Mouse (Mus musculus) limb, embryonic 15.5 days (tissue): Measurements from ENCODE around the gene Pnpo. TPM values are rescaled to one million over a fixed set of nuclear protein-coding genes. Genes with fewer than 3 reads are reported as not detected.

Source experiments
- ATAC-seq: fragments of 200-750 bp; cut with Nextera tagmentation; 2 replicates; pipeline ENCODE4 v1.8.0; 2017; ENCODE audit warnings: low read depth, moderate TSS enrichment; ENCODE audit not compliant: insufficient number of reproducible peaks, low FRiP score, low TSS enrichment
- H3K27ac ChIP-seq: fragments of 300-500 bp; sonication (generic); 2 replicates; pipeline ENCODE4 v1.5.1; 2015; ENCODE audit warnings: moderate library complexity, mild to moderate bottlenecking, inconsistent platforms
- H3K27me3 ChIP-seq: fragments of 300-500 bp; sonication (generic); 2 replicates; pipeline ENCODE4 v1.6.1; 2015; ENCODE audit warnings: inconsistent platforms
- H3K36me3 ChIP-seq: fragments of 300-500 bp; sonication (generic); 2 replicates; pipeline ENCODE4 v1.6.1; 2015; ENCODE audit warnings: inconsistent platforms
- H3K4me1 ChIP-seq: fragments of 300-500 bp; sonication (generic); 2 replicates; pipeline ENCODE4 v1.6.1; 2015; ENCODE audit warnings: inconsistent platforms
- H3K4me2 ChIP-seq: fragments of 300-500 bp; sonication (generic); 2 replicates; pipeline ENCODE4 v1.6.1; 2015; ENCODE audit warnings: mild to moderate bottlenecking, inconsistent platforms
- H3K4me3 ChIP-seq: fragments of 300-500 bp; sonication (generic); 2 replicates; pipeline ENCODE4 v1.5.1; 2015; ENCODE audit warnings: mild to moderate bottlenecking, inconsistent platforms
- H3K9ac ChIP-seq: fragments of 300-500 bp; sonication (generic); 2 replicates; pipeline ENCODE4 v1.6.1; 2015; ENCODE audit warnings: inconsistent platforms
- H3K9me3 ChIP-seq: fragments of 300-500 bp; sonication (generic); 2 replicates; pipeline ENCODE4 v1.6.1; 2016; ENCODE audit warnings: inconsistent platforms
- WGBS: fragments of 180-500 bp; shearing (Covaris S2); methylation state at CpG from one replicate; pipeline ENCODE4 v1.1.7; 2015; 5-methylcytosine and 5-hydroxymethylcytosine counted together
- polyA plus RNA-seq: library from polyadenylated mRNA; unstranded; fragments of >200 nt; fragmentation: Nextera tagmentation; extraction: Ambion mirVana; gene quantifications from 2 replicates; pipeline ENCODE4 v1.2.1, GENCODE M21; 2015

The Pnpo gene
- polyA plus RNA-seq = 33.6 and 37.6 TPM in 2 replicates

DNA sequence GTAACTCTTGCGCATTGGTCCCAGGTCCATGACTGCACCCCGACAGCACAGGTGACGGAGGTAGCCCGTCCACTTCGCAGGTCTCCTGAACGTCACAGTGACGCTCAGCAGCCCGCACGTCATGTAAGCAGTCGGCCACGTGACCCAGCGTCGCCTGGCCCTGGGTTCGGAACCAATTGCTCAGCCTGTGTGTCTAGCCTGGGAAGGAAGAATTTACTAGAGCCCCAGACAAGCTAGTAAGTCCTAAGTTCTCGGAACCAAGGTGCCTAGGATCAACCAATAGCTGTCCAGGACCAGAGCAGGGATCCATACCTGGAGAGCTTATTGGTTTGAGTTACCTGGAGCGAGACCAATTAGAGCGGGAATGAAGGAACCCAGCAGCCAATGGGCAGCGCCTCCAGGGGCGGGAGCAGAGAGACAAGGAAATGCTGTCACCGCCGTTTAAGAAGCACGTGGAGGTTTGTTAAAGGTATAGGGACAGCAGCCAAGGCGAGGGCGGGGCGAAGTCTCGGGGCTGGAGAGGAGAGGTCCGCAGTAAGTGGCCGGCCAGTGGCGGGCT lies at the start of gene Pnpo:
Gene Pnpo (minus strand): TSS at position 241 of the 559 bp plus-strand sequence.
- Histone ChIP-seq H3K36me3 (no peaks in the 10 kb centered on the region), H3K4me1 (peaks cover 27% of the 10 kb centered on the region), H3K4me2 (peak within 1 kb of the TSS; percentile 93), H3K27me3 (no peaks in the 10 kb centered on the region), H3K9ac (peak within 1 kb of the TSS; percentile 40; the same call in 1 of the 2 replicates), H3K27ac (0 out of 2 replicates have a peak within 1 kb of the TSS, but pooled peaks have one; percentile 3), H3K4me3 (peak within 1 kb of the TSS; percentile 52), H3K9me3 (no peaks in the 10 kb centered on the region)
- WGBS = under 1% methylated on average over 29 of the region's 29 CpGs
- ATAC-seq = peak; percentile 89

DNA sequence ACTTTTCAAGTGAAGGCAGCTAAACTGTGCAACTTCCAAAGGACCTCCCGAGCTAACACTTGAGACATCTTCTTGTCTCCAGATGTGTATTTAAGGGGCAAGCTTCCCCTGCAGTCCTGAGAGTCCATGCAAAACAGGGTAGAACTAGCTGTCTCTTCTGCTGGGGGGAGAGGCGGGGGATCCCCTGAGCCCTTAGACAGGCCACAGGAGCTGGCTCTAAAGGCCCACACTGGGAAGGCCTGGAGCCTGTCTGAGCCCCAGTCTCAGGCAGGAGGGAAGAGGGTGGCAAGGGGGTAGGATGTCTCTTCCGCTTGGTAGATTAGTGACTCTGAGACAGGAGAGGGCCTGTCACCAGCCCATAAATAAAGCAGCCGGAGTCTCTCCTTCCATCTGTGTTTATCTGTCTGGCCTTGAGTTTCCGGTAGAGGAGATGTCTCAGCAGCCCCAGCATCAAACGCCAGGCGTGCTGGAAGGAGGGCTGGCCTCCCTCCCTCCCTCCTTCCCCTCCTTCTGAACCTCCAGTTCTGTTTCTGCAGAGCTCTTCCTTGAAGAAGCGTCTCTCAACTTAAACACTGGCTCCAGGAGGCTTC lies 49.0 kb upstream of the Pnpo start:
- 25% methylated on average over 8 of the region's 8 CpGs for WGBS
- Histone ChIP-seq H3K9ac (no peak overlapping the region; the same call in 1 of the 2 replicates), H3K9me3 (no peaks in the 10 kb centered on the region), H3K27me3 (peaks cover 68% of the 10 kb centered on the region), H3K4me2 (no peak overlapping the region), H3K4me3 (no peak overlapping the region), H3K27ac (no peak overlapping the region), H3K36me3 (no peaks in the 10 kb centered on the region), H3K4me1 (peaks cover 22% of the 10 kb centered on the region)
- ATAC-seq = no peak

DNA sequence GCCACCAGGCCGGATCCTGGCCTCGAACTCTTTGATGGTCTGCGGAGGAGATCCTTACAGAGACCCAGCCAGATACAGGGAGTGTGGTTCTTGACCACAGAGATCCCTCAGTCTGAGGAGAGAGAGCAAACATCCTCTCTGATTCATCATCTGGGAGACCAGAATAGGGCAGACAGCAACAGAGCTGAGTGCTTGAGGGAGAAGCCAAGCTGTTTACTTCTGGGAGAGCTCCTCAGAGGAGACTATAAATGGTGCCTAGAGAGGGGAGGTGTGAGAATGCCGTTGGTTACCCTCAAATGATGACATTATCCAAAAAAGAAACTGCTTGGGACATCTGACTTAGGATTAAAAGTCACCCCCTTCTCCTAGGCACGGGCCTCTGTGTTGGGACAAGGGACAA lies 47.7 kb upstream of the Pnpo start:
- H3K9ac ChIP-seq = no peak overlapping the region
- H3K4me1 ChIP-seq = peaks cover 25% of the 10 kb centered on the region
- 68% methylated on average over 5 of the region's 5 CpGs for WGBS
- ATAC-seq = no peak
- H3K9me3 ChIP-seq = no peaks in the 10 kb centered on the region
- H3K36me3 ChIP-seq = no peaks in the 10 kb centered on the region
- H3K27me3 ChIP-seq = peaks cover 56% of the 10 kb centered on the region
- H3K27ac ChIP-seq = no peak overlapping the region
- H3K4me3 ChIP-seq = no peak overlapping the region
- no peak overlapping the region for H3K4me2 ChIP-seq

DNA sequence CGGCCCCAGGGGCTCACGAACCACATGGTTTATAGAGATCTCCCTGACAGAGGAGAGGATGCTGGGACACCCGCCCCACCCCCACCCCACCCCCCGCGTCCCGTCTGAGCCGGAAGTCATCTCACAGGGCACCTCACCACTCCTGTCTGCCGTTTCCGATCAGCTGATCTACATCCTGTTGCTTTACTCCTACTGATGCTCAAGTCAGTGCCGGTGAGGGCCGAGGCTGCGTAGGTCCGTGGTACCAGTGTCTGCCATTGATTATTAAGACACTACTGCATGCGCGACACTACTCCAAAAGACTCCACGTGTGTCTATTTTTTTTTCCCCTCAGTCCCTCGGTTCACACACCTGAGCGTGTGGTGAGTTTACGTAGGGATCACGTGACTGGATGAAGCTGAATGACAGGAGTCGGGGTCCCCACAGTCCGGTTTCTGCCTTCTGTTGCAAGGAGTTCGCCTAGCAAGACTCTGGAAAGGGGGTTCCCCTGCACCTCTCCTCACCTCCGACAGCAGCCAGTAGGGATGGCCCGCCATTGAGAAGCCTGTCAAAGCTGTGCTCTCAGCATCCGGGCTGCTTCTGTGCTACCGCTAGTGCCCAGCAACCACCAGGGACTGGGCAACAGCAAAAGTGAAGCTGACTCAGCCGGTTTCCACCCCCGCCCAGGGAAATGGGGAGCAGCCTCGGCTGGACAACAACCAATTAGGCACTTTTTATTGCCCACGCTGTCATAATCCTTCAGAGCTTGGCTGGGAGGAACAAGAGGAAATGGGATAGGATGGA lies 44.3 kb upstream of the Pnpo start:
- WGBS = 4% methylated on average over 31 of the region's 31 CpGs
- Histone ChIP-seq H3K4me1 (peaks cover 40% of the 10 kb centered on the region), H3K4me2 (peak overlapping the region; percentile 41), H3K36me3 (no peaks in the 10 kb centered on the region), H3K27me3 (peaks cover 42% of the 10 kb centered on the region), H3K4me3 (peak overlapping the region; percentile 16), H3K27ac (no peak overlapping the region), H3K9ac (no peak overlapping the region), H3K9me3 (no peaks in the 10 kb centered on the region)
- ATAC-seq = no peak

DNA sequence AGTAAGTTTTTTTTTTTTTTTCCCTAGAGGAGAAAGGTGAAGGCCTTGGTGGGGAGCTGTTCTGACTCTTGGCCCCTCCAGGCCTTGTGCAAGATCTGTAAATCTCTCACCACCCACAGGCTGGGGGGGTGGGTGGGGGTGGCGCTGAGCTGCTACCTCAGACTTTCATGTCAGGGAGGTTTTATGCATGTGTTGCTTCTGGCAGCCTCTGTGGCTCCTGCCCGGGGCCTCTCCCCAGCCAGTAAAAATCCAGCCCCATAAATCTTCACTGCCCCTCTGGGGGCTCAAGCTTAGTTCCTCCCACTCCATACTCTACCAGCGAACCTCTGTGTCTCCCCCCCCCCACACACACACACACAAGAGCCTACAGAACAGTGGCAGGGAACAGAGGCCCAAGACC lies 42.7 kb upstream of the Pnpo start:
- Histone ChIP-seq H3K4me2 (0 out of 2 replicates have a peak overlapping the region, but pooled peaks have one; percentile 6), H3K4me1 (peaks cover 35% of the 10 kb centered on the region), H3K36me3 (no peaks in the 10 kb centered on the region), H3K27ac (no peak overlapping the region), H3K9ac (no peak overlapping the region), H3K9me3 (no peaks in the 10 kb centered on the region), H3K4me3 (no peak overlapping the region), H3K27me3 (peaks cover 29% of the 10 kb centered on the region)
- ATAC-seq = peak; percentile 40; the same call in 1 of the 2 replicates
- 5% methylated on average over 3 of the region's 3 CpGs for WGBS

DNA sequence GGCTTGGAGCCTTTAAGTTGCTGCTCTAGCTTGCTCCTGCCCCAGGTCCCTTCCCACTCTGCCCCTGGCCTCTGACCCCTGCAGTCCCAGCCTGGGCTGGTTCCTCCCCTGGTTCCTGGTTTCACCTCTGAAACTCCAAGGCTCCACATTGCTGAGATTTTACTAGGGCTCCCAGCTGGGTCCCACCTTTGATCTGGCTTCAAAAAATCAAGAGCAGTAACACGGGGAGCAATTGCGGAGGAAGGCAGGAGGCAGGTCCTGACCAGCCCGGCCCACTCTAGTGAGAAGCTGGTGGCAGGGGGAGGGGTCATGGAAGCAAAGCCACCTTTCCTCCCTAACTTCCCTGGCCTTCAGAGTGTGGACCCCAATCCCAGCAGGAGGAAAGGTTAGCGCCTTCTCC lies 41.1 kb upstream of the Pnpo start:
- H3K27ac ChIP-seq = no peak overlapping the region
- no peak overlapping the region for H3K4me2 ChIP-seq
- WGBS = 16% methylated on average over 4 of the region's 4 CpGs
- H3K9ac ChIP-seq = no peak overlapping the region
- no peak for ATAC-seq
- H3K36me3 ChIP-seq = no peaks in the 10 kb centered on the region
- no peaks in the 10 kb centered on the region for H3K9me3 ChIP-seq
- peaks cover 29% of the 10 kb centered on the region for H3K27me3 ChIP-seq
- H3K4me3 ChIP-seq = no peak overlapping the region
- peaks cover 35% of the 10 kb centered on the region for H3K4me1 ChIP-seq

DNA sequence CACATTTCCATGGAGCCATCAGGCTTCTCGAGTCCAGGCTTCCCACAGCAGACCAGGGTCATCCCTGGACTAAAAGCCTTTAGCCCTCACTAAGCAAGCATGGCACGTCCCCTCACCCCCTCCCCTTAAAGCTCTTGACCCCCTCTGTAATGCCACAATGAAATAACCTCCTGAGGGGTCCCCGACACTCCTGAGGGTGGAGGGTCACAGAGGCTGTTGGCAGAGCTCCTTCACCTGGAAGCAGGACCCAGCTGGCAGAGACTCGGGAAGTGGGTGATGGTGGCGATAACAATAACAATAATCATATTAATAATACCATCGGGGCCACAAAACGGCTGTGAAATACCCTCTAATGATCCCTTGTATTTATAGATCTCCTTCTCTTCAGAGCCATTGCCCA lies 39.1 kb upstream of the Pnpo start, which contains the start of gene Sp2:
Gene Sp2 (minus strand): TSS at position 101 of the 400 bp plus-strand sequence.
- Histone ChIP-seq H3K9me3 (no peaks in the 10 kb centered on the region), H3K9ac (no peak within 1 kb of the TSS), H3K4me3 (no peak within 1 kb of the TSS), H3K4me1 (peaks cover 34% of the 10 kb centered on the region), H3K27me3 (peaks cover 15% of the 10 kb centered on the region), H3K36me3 (no peaks in the 10 kb centered on the region), H3K27ac (no peak within 1 kb of the TSS), H3K4me2 (0 out of 2 replicates have a peak within 1 kb of the TSS, but pooled peaks have one; percentile 20)
- WGBS = 58% methylated on average over 7 of the region's 7 CpGs
- ATAC-seq = no peak

DNA sequence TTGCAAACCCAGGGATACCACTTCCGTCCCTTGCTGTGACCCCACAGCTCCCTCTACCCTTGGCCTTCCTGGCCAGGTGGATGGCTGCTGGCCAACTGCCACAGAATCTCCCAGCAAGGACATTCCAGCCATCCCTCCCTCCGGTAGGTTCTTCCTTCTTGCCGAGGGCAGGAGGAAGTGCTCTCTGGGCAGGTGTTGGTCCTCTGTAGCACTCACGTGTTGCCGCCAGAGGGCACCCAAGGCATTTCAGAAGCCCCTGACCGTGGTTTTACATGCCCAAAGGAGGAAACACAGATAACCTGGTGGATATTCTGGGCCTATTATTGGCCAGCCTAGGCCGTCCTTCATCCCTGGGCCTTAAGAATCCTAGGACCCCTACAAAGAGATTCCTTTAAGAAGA lies 38.6 kb upstream of the Pnpo start:
- Histone ChIP-seq H3K4me1 (peaks cover 29% of the 10 kb centered on the region), H3K9ac (no peak overlapping the region)

DNA sequence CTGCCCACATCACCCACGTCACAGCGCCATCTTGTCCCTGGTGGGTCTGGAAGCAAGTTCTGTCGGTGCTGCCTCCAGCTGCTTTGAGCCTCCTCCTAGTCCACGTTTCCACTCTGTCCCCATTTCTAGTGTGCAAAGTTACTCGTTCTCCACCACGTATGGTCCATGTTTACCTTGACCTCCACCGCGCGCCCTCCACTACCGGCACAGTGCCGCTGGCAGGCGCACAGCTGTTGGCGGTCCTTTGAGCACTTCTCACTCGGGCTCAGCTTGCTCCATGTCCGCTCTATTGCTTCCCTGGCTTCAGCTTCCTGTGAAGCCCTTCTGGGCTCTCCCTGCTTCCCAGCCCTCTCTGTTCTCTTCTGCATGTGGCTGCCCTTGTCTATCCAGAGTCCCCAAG lies 37.7 kb upstream of the Pnpo start:
- WGBS = 73% methylated on average over 15 of the region's 15 CpGs
- no peak for ATAC-seq
- Histone ChIP-seq H3K4me3 (no peak overlapping the region), H3K4me2 (no peak overlapping the region), H3K9ac (no peak overlapping the region), H3K9me3 (no peaks in the 10 kb centered on the region), H3K36me3 (no peaks in the 10 kb centered on the region), H3K27ac (no peak overlapping the region), H3K4me1 (peaks cover 22% of the 10 kb centered on the region), H3K27me3 (peaks cover 15% of the 10 kb centered on the region)

More for the DNA sequence above, 38.6 kb upstream of the Pnpo start:
- Histone ChIP-seq H3K4me2 (0 out of 2 replicates have a peak overlapping the region, but pooled peaks have one; percentile 20), H3K36me3 (no peaks in the 10 kb centered on the region), H3K4me3 (no peak overlapping the region), H3K27me3 (peaks cover 15% of the 10 kb centered on the region), H3K9me3 (no peaks in the 10 kb centered on the region), H3K27ac (no peak overlapping the region)
- ATAC-seq = no peak
- 3% methylated on average over 7 of the region's 7 CpGs for WGBS

DNA sequence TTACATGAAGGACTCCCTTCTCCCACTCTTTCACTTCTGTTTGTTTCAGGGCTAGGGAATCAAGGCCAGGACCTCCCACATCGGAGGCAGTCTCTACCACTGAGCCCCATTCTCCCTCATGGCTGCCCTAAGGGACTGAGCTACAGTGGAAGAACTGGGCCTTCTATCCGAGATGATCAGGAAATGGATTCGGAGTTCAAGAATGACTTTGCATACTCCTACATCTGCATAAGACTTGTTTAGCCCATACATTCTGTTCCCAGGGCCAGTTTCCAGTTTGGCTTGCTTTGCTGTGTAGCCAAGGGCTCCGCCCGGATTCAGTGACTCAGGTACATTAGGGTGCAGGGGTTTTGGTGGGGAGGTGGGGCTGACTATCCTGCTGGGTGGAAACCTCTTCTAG lies 36.2 kb upstream of the Pnpo start:
- Histone ChIP-seq H3K27me3 (peaks cover 9% of the 10 kb centered on the region), H3K4me3 (no peak overlapping the region), H3K4me2 (no peak overlapping the region), H3K4me1 (peaks cover 25% of the 10 kb centered on the region), H3K9me3 (no peaks in the 10 kb centered on the region), H3K9ac (no peak overlapping the region), H3K36me3 (no peaks in the 10 kb centered on the region), H3K27ac (no peak overlapping the region)
- 66% methylated on average over 5 of the region's 5 CpGs for WGBS
- no peak for ATAC-seq

DNA sequence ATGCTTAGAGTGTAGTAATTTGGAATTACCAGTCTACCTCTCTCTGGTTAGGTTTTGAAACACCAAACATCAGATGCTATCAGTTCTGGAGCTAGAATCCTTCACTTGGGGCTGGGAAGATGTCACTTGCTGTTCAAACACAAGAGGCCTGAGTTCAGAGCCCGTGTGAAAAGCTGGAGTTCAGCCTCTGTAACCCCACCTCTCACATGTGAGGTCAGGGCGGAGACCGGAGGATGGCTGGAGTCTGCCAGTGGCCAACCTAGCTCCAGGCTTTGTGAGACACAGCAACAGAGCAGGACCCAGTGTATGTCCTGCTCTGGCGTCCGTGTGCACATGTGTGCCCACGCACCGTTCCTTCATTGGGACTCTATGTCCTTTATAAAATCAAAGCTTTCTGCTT lies 35.5 kb upstream of the Pnpo start:
- H3K27me3 ChIP-seq = peaks cover 6% of the 10 kb centered on the region; the same call in 1 of the 2 replicates
- no peaks in the 10 kb centered on the region for H3K36me3 ChIP-seq
- H3K4me1 ChIP-seq = peaks cover 22% of the 10 kb centered on the region
- ATAC-seq = no peak
- no peak overlapping the region for H3K4me3 ChIP-seq
- H3K4me2 ChIP-seq = no peak overlapping the region
- H3K9me3 ChIP-seq = no peaks in the 10 kb centered on the region
- whole genome bisulfite sequencing = 83% methylated on average over 7 of the region's 7 CpGs
- H3K9ac ChIP-seq = no peak overlapping the region
- no peak overlapping the region; the same call in 1 of the 2 replicates for H3K27ac ChIP-seq
